Mouse (Mus musculus): ENCODE results near the gene Brpf3. TPM values are rescaled to one million over a fixed set of nuclear protein-coding genes. Genes with fewer than 3 reads are reported as not detected.
A peak's percentile ranks its signal among the peaks of the same experiment; 100 is the strongest.

Brpf3 gene
- polyA plus RNA-seq, 2 experiments: 48.6 to 98.3 TPM

- Histone ChIP-seq H3K9me3 (ENCODE audit: control insufficient read depth, low read length) (no peaks in the 10 kb centered on the region), H3K36me3 (replicated peaks; ENCODE audit: control insufficient read depth, insufficient read depth, low read depth) (no peaks in the 10 kb centered on the region), H3K27ac (no peak overlapping the region), H3K9ac (replicated peaks) (no peak overlapping the region), H3K4me2 (ENCODE audit: low read depth) (no peak overlapping the region), H3K4me3 (ENCODE audit: insufficient read depth in 1 of 2, low read depth in 2 of 2, low read length in 2 of 2) (no peak overlapping the region), H3K27me3 (ENCODE audit: control insufficient read depth, insufficient read depth, low read length) (peaks cover 3% of the 10 kb centered on the region), H3K4me1 (replicated peaks; ENCODE audit: control insufficient read depth in 2 of 2, insufficient read depth in 2 of 2, low read length in 1 of 2) (peaks cover 0 to 6% of the 10 kb centered on the region in 2 experiments; a peak in 1 of 4 replicates)
- no peak for ATAC-seq (ENCODE audit: insufficient read depth)
- DNase-seq (ENCODE audit: low read depth in 3 of 3, low spot score in 3 of 3): no peak
- WGBS (ENCODE audit: insufficient replicate concordance): 63% methylated on average over 5 of the region's 5 CpGs
- TF ChIP-seq CTCF (IDR thresholded peaks at IDR 0.05; ENCODE audit: low read depth) (no peak), EP300 (IDR thresholded peaks at IDR 0.05; ENCODE audit: low read depth) (no peak)
Measured at GRCm38 (mm10) chr17:28876331-28876730, 75.4 kb downstream of the Brpf3 start.

GRCm38 (mm10) chr17:28876821-28877220 is 75.9 kb downstream of the Brpf3 start:
- TF ChIP-seq EP300 (IDR thresholded peaks at IDR 0.05; ENCODE audit: low read depth): no peak
- peak; percentile 66 for TF ChIP-seq CTCF (IDR thresholded peaks at IDR 0.05; ENCODE audit: low read depth)
- H3K27ac ChIP-seq: no peak overlapping the region
- peaks cover 0 to 5% of the 10 kb centered on the region in 2 experiments; a peak in 1 of 4 replicates for H3K4me1 ChIP-seq (replicated peaks; ENCODE audit: control insufficient read depth in 2 of 2, insufficient read depth in 2 of 2, low read length in 1 of 2)
- no peaks in the 10 kb centered on the region for H3K9me3 ChIP-seq (ENCODE audit: control insufficient read depth, low read length)
- DNase-seq (ENCODE audit: low read depth in 3 of 3, low spot score in 3 of 3) (no peak), ATAC-seq (ENCODE audit: insufficient read depth) (no peak)
- H3K27me3 ChIP-seq (ENCODE audit: control insufficient read depth, insufficient read depth, low read length): peaks cover 3% of the 10 kb centered on the region
- H3K9ac ChIP-seq (replicated peaks): no peak overlapping the region
- WGBS (ENCODE audit: insufficient replicate concordance): 13% methylated on average over 19 of the region's 19 CpGs
- H3K4me3 ChIP-seq (ENCODE audit: insufficient read depth in 1 of 2, low read depth in 2 of 2, low read length in 2 of 2): no peak overlapping the region
- no peak overlapping the region for H3K4me2 ChIP-seq (ENCODE audit: low read depth)
- H3K36me3 ChIP-seq (replicated peaks; ENCODE audit: control insufficient read depth, insufficient read depth, low read depth): no peaks in the 10 kb centered on the region

DNA sequence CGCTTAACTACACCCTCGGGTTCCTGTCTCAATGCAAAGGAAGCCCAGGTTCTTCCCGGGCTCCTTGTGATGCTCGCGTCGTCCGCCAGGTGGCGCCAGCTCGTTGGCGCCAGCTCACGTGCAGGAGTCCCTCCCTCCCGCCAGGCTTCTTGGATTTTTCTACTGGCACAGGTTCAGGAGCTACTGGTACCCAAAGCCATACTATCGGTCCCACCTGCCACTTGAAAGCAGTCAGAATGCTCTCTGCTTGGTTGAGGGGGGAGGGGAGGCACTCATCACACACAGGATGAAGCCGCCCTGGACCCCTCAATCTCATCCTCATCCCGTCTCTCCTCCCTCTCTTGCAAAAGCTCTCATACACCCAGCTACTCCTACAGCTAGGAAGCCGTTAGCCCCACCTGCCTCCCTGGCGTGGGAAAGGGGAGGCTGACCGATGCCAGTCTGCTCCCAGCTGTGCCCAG is 79.1 kb downstream of the Brpf3 start:
- Histone ChIP-seq H3K27ac (no peak overlapping the region), H3K4me1 (replicated peaks; ENCODE audit: control insufficient read depth in 2 of 2, insufficient read depth in 2 of 2, low read length in 1 of 2) (peaks cover 0 to 6% of the 10 kb centered on the region in 2 experiments; a peak in 2 of 4 replicates), H3K36me3 (replicated peaks; ENCODE audit: control insufficient read depth, insufficient read depth, low read depth) (no peaks in the 10 kb centered on the region), H3K9ac (replicated peaks) (no peak overlapping the region), H3K9me3 (ENCODE audit: control insufficient read depth, low read length) (no peaks in the 10 kb centered on the region), H3K4me3 (ENCODE audit: insufficient read depth in 1 of 2, low read depth in 2 of 2, low read length in 2 of 2) (no peak overlapping the region), H3K27me3 (ENCODE audit: control insufficient read depth, insufficient read depth, low read length) (peaks cover 3% of the 10 kb centered on the region), H3K4me2 (ENCODE audit: low read depth) (no peak overlapping the region)
- TF ChIP-seq CTCF (IDR thresholded peaks at IDR 0.05; ENCODE audit: low read depth) (peak; percentile 98), EP300 (IDR thresholded peaks at IDR 0.05; ENCODE audit: low read depth) (no peak)
- ATAC-seq (ENCODE audit: insufficient read depth): no peak
- 8% methylated on average over 18 of the region's 18 CpGs for WGBS (ENCODE audit: insufficient replicate concordance)
- DNase-seq (ENCODE audit: low read depth in 3 of 3, low spot score in 3 of 3): peak; percentile 42 to 52 (median 47)

GRCm38 (mm10) chr17:28882316-28882715 is 81.4 kb downstream of the Brpf3 start:
- Histone ChIP-seq H3K4me2 (ENCODE audit: low read depth) (peak overlapping the region; percentile 0; the same call in 1 of the 2 replicates), H3K9me3 (ENCODE audit: control insufficient read depth, low read length) (no peaks in the 10 kb centered on the region), H3K9ac (replicated peaks) (no peak overlapping the region), H3K4me3 (ENCODE audit: insufficient read depth in 1 of 2, low read depth in 2 of 2, low read length in 2 of 2) (no peak overlapping the region), H3K36me3 (replicated peaks; ENCODE audit: control insufficient read depth, insufficient read depth, low read depth) (no peaks in the 10 kb centered on the region), H3K27ac (no peak overlapping the region), H3K27me3 (ENCODE audit: control insufficient read depth, insufficient read depth, low read length) (peaks cover 3% of the 10 kb centered on the region), H3K4me1 (replicated peaks; ENCODE audit: control insufficient read depth in 2 of 2, insufficient read depth in 2 of 2, low read length in 1 of 2) (peaks cover 0 to 5% of the 10 kb centered on the region in 2 experiments; a peak in 2 of 4 replicates)
- TF ChIP-seq EP300 (IDR thresholded peaks at IDR 0.05; ENCODE audit: low read depth): no peak
- TF ChIP-seq CTCF (IDR thresholded peaks at IDR 0.05; ENCODE audit: low read depth): no peak
- DNase-seq (ENCODE audit: low read depth in 3 of 3, low spot score in 3 of 3): peak; percentile 59 to 66 (median 64)
- 1% methylated on average over 12 of the region's 12 CpGs for WGBS (ENCODE audit: insufficient replicate concordance)
- ATAC-seq (ENCODE audit: insufficient read depth): peak; percentile 59; the same call in 1 of the 2 replicates

DNA sequence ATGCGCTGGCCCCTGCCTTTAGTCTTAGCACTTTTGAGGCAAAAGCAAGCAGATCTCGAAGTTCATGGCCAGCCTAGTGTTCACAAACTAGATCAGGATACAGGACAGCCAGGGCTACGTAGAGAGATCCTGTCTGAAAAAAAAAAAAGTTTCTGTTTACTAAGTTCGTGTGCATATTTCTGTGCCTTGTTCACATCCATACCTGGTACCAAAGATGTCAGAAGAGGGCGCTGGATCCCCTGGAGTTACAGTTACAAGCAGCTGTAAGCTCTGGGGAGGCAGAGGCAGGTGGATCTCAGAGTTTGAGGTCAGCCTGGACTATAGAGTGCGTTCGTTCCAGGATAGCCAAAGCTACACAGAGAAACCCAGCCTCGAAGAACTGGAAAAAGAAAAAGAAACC is 81.9 kb downstream of the Brpf3 start:
- ATAC-seq (ENCODE audit: insufficient read depth): no peak
- peaks cover 0 to 5% of the 10 kb centered on the region in 2 experiments; a peak in 2 of 4 replicates for H3K4me1 ChIP-seq (replicated peaks; ENCODE audit: control insufficient read depth in 2 of 2, insufficient read depth in 2 of 2, low read length in 1 of 2)
- TF ChIP-seq EP300 (IDR thresholded peaks at IDR 0.05; ENCODE audit: low read depth) (no peak), CTCF (IDR thresholded peaks at IDR 0.05; ENCODE audit: low read depth) (peak; percentile 16)
- H3K9ac ChIP-seq (replicated peaks): no peak overlapping the region
- no peaks in the 10 kb centered on the region for H3K36me3 ChIP-seq (replicated peaks; ENCODE audit: control insufficient read depth, insufficient read depth, low read depth)
- no peak overlapping the region for H3K27ac ChIP-seq
- peak overlapping the region; percentile 0; the same call in 1 of the 2 replicates for H3K4me2 ChIP-seq (ENCODE audit: low read depth)
- WGBS (ENCODE audit: insufficient replicate concordance): 38% methylated on average over 8 of the region's 8 CpGs
- no peak for DNase-seq (ENCODE audit: low read depth in 3 of 3, low spot score in 3 of 3)
- H3K4me3 ChIP-seq (ENCODE audit: insufficient read depth in 1 of 2, low read depth in 2 of 2, low read length in 2 of 2): no peak overlapping the region
- H3K9me3 ChIP-seq (ENCODE audit: control insufficient read depth, low read length): no peaks in the 10 kb centered on the region
- H3K27me3 ChIP-seq (ENCODE audit: control insufficient read depth, insufficient read depth, low read length): peaks cover 3% of the 10 kb centered on the region

All from liver, embryonic 14.5 days (tissue).